Mouse (Mus musculus): ENCODE results near the gene Timm44. TPM values are rescaled to one million over a fixed set of nuclear protein-coding genes. Genes with fewer than 3 reads are reported as not detected.
A peak's percentile ranks its signal among the peaks of the same experiment; 100 is the strongest.

Timm44 gene
- total RNA-seq, 2 experiments from 2014 or later = 66.1 to 72.6 TPM

DNA sequence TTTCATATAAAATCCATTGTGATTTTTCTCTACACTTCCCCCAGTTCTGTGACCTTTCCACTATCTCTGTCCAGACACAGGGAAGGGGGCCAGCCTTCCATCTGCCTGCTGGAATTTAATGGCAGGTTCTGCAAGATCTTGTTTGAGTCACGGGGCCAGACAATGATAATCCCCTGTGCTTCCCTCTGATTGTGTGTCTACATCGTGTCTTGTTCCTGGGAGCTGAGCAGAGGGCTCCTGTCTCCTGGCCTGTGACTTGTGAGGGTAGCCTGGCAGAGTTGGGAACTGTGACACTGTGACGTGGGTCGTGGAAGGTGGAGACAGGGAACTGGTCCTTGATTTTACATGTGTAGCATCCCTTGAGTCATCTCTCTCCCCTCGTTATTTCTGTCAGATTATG, 45.9 kb downstream of the Timm44 start:
- Histone ChIP-seq H3K4me3 (no peak overlapping the region), H3K27ac (no peak overlapping the region)
- intact Hi-C loops (cut with DNase I) = no loop called here
- no peak for TF ChIP-seq CTCF (IDR thresholded peaks at IDR 0.05)
- DNase-seq (ENCODE audit: extremely low spot score in 1 of 2, low spot score in 2 of 2) = no peak

DNA sequence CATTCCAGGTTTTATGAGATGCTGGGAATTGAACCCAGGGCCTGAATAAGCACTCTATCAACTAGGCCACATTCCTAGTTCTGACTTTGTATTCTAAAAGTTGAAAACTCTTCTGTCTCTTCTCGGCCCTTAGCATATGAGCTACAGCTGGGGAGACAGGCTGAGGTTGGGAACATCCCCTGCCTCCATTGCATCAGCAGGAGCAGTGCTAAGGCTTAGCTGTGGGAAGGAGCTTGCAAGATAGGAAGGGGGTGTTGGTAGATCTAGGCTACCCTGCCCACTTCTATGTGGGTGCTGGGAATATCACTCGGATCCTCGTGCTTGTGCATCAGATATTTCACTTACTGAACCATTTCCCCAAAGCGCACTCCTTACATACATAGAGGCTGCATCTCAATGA, 47.8 kb downstream of the Timm44 start:
- no peak overlapping the region for H3K4me3 ChIP-seq
- no peak for DNase-seq (ENCODE audit: extremely low spot score in 1 of 2, low spot score in 2 of 2)
- no peak for TF ChIP-seq CTCF (IDR thresholded peaks at IDR 0.05)
- no peak overlapping the region for H3K27ac ChIP-seq
- intact Hi-C loops (cut with DNase I) = no loop called here

- no peak within 1 kb of the TSS for H3K27ac ChIP-seq
- no peak for TF ChIP-seq CTCF (IDR thresholded peaks at IDR 0.05)
- intact Hi-C loops (cut with DNase I) = no loop called here
- no peak within 1 kb of the TSS for H3K4me3 ChIP-seq
- no peak for DNase-seq (ENCODE audit: extremely low spot score in 1 of 2, low spot score in 2 of 2)
Observed at GRCm38 (mm10) chr8:4226739-4227347, 48.9 kb downstream of the Timm44 start, which contains the start of gene Lrrc8e. Gene Lrrc8e, plus strand, starts transcription at chr8:4226827.

- intact Hi-C loops (cut with DNase I) = no loop called here
Observed at GRCm38 (mm10) chr8:4226323-4226722, 49.4 kb downstream of the Timm44 start.

DNA sequence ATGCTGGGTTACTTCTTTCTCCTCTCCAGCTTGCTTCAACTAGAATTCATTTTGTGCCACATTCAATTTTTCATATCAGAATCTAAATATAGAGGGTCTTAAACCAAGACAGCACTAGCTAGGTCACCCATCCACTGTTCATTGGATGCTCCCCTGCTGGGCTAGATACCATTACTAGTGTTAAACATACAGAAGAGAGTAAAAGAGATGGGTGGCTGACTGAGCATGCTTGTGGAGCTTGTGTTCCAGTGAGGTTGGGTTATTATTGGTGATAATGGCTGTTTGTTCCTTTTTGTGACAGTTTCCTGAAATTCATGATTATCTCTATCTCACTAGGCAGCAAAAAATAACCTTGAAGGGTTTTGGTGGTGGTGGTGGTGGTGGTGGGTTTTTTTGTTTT, 53.7 kb downstream of the Timm44 start:
- no peak for DNase-seq (ENCODE audit: extremely low spot score in 1 of 2, low spot score in 2 of 2)
- intact Hi-C loops (cut with DNase I) = no loop called here
- no peak overlapping the region for H3K27ac ChIP-seq
- no peak for TF ChIP-seq CTCF (IDR thresholded peaks at IDR 0.05)
- no peak overlapping the region for H3K4me3 ChIP-seq

More at GRCm38 (mm10) chr8:4226323-4226722, 49.4 kb downstream of the Timm44 start:
- Histone ChIP-seq H3K4me3 (no peak overlapping the region), H3K27ac (no peak overlapping the region)
- DNase-seq (ENCODE audit: extremely low spot score in 1 of 2, low spot score in 2 of 2) = no peak
- no peak for TF ChIP-seq CTCF (IDR thresholded peaks at IDR 0.05)

DNA sequence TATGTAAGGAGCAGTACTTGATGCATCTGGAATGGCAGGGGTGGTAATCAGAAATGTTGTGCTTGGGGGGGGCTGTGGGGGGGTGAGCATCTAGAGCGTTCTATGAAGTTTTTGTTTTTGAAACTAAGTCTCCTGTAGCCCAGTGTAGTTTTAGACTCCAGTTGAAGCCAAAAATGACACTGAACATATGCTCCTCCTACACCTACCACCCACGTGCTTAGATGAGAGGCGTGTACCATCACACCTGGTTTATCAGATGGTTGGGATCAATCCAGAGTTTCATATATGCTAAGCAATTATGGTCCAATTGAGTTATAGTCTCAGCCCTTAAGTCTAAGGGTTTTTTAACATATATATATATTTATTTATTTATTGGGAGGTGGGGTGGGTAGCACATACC, 56.1 kb downstream of the Timm44 start:
- H3K4me3 ChIP-seq = no peak overlapping the region
- no peak overlapping the region for H3K27ac ChIP-seq
- intact Hi-C loops (cut with DNase I) = no loop called here
- no peak for TF ChIP-seq CTCF (IDR thresholded peaks at IDR 0.05)
- DNase-seq (ENCODE audit: extremely low spot score in 1 of 2, low spot score in 2 of 2) = no peak

DNA sequence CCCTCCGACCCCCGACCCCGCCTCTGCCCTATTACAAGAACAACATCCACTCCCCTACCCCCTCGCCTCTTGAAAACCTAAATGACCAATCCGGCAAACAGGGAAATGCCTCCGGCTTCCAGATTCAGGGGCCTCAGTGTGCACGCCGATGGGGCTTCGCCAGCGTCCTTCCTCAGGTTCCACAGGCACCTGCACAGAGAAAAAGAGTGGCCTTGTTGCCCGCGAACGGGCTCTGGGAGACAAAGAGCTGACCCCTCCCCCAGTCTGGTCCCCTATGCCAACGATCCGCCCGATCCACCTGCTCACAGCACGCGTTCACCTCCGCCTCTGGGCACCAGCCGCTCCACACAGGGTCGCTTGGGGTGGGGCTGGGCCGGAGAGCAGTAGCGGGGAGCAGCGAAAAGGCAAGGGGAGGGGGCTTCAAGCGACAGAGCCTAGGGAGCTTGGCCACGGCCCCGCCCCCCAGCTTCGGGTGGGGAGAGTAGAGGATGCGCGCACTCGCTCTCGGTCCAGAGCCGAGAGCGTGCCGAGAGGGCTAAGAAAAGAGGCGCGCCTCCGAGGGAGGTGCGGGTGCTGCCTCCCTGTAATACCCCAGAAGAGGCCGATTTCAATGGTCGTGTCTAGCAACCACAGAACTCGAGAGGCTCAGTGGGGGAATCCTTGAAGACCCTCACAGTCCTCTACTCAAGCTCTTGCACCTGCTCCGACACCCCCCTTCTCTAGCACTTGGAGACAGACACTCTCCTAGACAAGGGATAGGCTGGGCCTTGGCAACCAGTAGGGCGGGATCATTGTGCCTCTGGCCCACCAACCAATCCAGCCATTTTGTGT, 58.7 kb downstream of the Timm44 start, which contains the start of gene Prr36:
Gene Prr36 (minus strand): TSS at position 669 of the 831 bp plus-strand sequence.
- Histone ChIP-seq H3K4me3 (peak within 1 kb of the TSS; percentile 79), H3K27ac (peak within 1 kb of the TSS; percentile 87)
- DNase-seq (ENCODE audit: extremely low spot score in 1 of 2, low spot score in 2 of 2) = peak; percentile 53 to 57
- intact Hi-C loops (cut with DNase I) = no loop called here
- no peak for TF ChIP-seq CTCF (IDR thresholded peaks at IDR 0.05)

DNA sequence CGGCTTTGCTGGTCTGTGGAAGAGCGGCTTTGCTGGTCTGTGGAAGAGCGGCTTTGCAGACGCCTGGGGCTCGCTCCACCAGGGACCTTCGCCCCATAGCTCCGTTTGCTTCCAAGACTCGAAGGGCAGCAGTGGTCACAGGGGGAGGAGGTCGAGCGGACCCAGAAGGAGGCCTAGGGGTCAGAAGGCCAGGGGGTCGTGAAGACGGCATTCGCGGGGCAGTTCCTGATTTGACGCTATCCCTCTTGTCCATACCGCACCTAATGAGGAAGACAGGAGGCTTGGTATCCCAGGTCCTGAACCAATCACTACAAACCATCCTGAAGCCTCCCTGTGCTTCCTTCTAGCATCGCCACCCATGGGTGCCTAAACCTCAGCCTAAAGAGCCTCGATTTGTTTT, 59.4 kb downstream of the Timm44 start:
- H3K4me3 ChIP-seq = peak overlapping the region; percentile 79
- no peak for DNase-seq (ENCODE audit: extremely low spot score in 1 of 2, low spot score in 2 of 2)
- no peak for TF ChIP-seq CTCF (IDR thresholded peaks at IDR 0.05)
- H3K27ac ChIP-seq = peak overlapping the region; percentile 87
- intact Hi-C loops (cut with DNase I) = no loop called here

DNA sequence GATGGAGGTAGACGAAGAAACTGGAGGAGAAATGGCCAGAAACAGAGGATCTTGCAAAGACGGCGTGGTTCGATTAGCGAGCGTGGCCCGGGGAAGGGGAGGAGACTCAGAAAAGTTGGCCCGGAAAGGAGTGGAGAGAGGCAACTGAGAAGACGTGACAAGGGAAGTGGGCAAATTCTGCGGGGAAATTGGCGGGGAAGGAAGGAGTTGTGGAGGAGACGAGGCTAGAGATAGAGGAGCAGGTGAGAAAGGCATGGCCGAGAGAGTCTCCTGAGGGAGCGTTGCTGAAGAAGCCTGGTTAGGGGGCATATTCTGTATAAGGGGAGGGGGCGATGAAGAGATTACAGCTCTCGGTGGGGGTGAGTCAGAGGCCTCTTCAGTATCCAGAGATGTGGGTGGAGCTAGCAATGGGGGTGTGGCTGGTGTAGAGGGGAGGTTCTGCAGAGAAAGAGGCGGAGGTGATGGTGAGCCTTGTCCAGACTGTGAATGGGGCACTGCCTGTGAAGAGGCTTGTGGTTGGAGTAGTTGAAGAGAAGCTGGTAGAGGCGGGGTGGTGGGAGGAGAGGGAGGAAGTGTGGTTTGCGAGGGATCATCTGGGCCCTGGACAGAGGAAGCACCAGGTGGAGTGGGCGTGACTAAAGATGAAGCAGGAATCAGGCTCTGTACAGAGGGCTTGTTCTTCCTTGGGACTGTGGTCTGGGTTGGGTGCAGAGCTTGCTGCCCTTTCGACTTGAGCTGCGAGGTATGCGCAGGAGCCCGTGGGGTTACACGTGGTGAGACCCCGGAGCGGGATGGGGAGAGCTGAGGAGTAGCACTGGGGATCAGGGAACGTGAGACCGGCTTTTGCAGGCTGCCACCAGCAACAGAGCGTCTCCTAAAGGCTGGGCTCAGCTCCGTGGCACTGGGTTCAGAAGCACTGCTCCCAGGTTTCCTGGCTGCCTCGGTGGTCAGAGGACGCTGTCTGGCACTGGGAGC, 61.4 kb downstream of the Timm44 start:
- no peak for DNase-seq (ENCODE audit: extremely low spot score in 1 of 2, low spot score in 2 of 2)
- Histone ChIP-seq H3K4me3 (0 out of 2 replicates have a peak overlapping the region, but pooled peaks have one; percentile 4), H3K27ac (no peak overlapping the region)
- intact Hi-C loops (cut with DNase I) = loop anchor here (2.0 kb wide), 1 partner anchor 35 kb away; the partner anchor contains the start of gene Tgfbr3l
- TF ChIP-seq CTCF (IDR thresholded peaks at IDR 0.05) = no peak

GRCm38 (mm10) chr8:4213210-4214005, 62.3 kb downstream of the Timm44 start:
- H3K27ac ChIP-seq = no peak overlapping the region
- no peak for DNase-seq (ENCODE audit: extremely low spot score in 1 of 2, low spot score in 2 of 2)
- H3K4me3 ChIP-seq = peak overlapping the region; percentile 32
- no peak for TF ChIP-seq CTCF (IDR thresholded peaks at IDR 0.05)
- intact Hi-C loops (cut with DNase I) = loop anchor here (2.0 kb wide), 1 partner anchor 35 kb away; the partner anchor contains the start of gene Tgfbr3l

DNA sequence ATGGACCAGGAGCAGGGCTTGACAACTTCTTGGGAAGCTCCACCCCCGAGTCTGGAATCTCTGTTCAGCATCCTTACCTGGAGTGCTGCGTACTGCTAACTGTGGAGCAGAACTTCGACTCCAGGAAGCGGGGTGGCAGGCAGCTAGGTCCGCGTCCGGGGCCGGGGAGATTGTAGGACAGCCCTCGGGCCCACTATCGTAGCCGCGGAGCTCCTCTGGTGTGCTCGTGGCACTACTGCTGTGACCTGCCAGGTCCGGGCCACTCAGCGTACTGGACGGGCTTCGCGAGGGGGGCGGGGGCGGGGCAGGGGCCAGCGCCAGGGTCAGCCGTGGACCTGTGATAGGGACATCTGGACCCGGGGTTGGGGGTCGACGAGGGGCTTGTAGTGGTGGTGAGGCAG, 62.9 kb downstream of the Timm44 start:
- Histone ChIP-seq H3K27ac (no peak overlapping the region), H3K4me3 (peak overlapping the region; percentile 32)
- DNase-seq (ENCODE audit: extremely low spot score in 1 of 2, low spot score in 2 of 2) = no peak
- TF ChIP-seq CTCF (IDR thresholded peaks at IDR 0.05) = no peak
- intact Hi-C loops (cut with DNase I) = no loop called here

Data from left cerebral cortex, adult 2 months (tissue).